Mouse (Mus musculus) skeletal muscle tissue, postnatal 0 days (tissue): ENCODE data around the gene Cyp4f15. TPM values are rescaled to one million over a fixed set of nuclear protein-coding genes. Genes with fewer than 3 reads are reported as not detected.

Source experiments
- polyA plus RNA-seq: library from polyadenylated mRNA; unstranded; fragments of >200 nt; fragmentation: Nextera tagmentation; extraction: Ambion mirVana; gene quantifications from 2 replicates; pipeline ENCODE4 v1.2.1, GENCODE M21; 2015

Gene Cyp4f15
- not detected in 2 replicates for polyA plus RNA-seq

GRCm38 (mm10) chr17:32685048-32685750 is at the start of gene Cyp4f15:
TSS of gene Cyp4f15 (plus strand) at chr17:32685627.

DNA sequence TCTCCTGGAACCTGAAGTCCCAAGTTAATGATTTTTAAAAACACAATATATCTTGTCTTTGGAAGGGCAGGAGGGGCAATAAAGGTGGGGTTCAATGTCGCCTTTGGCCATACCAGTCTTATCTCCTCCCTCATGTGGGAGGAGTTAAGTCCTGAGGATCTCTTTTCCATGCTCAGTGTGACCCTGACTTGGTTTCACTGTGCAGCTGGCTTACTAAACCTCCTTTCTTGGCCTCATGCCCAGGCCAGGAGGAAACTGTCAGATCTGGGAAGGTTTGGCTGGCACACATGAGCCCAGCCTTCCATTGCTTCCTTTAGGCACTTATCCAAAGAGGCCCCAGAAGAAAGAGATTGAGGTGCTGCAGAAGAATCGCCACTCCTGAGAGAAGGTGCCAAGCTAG is 26.7 kb upstream of the Cyp4f15 start, which contains the start of gene Cyp4f40:
Gene Cyp4f40, plus strand, starts transcription at position 189 of the 400 bp plus-strand sequence.

Other genes with a start within 250 kb of the Cyp4f15 start
- 1.1 TPM in 1 of 2 replicates, not detected in the other for gene Cyp4f39, start 232.9 kb upstream of the Cyp4f15 start, polyA plus RNA-seq
- 2.3 and 2.9 TPM in 2 replicates for gene Cyp4f17, start 179.6 kb upstream of the Cyp4f15 start, polyA plus RNA-seq
- gene Cyp4f16, start 149.1 kb upstream of the Cyp4f15 start, polyA plus RNA-seq: 5.8 and 8.0 TPM in 2 replicates
- not detected in 2 replicates for gene Cyp4f37, start 64.3 kb upstream of the Cyp4f15 start, polyA plus RNA-seq
- gene Cyp4f40, start 26.7 kb upstream of the Cyp4f15 start, polyA plus RNA-seq: not detected in 2 replicates
- 14.3 and 16.7 TPM in 2 replicates for gene Zfp871, start 102.7 kb downstream of the Cyp4f15 start, polyA plus RNA-seq
- 0.65 and 1.1 TPM in 2 replicates for gene Zfp811, start 124.3 kb downstream of the Cyp4f15 start, polyA plus RNA-seq
- gene Zfp799, start 144.6 kb downstream of the Cyp4f15 start, polyA plus RNA-seq: 3.8 and 5.4 TPM in 2 replicates
- gene Zfp870, start 206.0 kb downstream of the Cyp4f15 start, polyA plus RNA-seq: 3.9 and 4.1 TPM in 2 replicates
- not detected in 2 replicates for gene Cyp4f14, start 231.7 kb downstream of the Cyp4f15 start, polyA plus RNA-seq